Mouse (Mus musculus): ENCODE results near the gene Caln1. TPM values are rescaled to one million over a fixed set of nuclear protein-coding genes. Genes with fewer than 3 reads are reported as not detected.

Caln1 gene
- polyA plus RNA-seq, 2 experiments = 0.91 to 1.3 TPM

DNA sequence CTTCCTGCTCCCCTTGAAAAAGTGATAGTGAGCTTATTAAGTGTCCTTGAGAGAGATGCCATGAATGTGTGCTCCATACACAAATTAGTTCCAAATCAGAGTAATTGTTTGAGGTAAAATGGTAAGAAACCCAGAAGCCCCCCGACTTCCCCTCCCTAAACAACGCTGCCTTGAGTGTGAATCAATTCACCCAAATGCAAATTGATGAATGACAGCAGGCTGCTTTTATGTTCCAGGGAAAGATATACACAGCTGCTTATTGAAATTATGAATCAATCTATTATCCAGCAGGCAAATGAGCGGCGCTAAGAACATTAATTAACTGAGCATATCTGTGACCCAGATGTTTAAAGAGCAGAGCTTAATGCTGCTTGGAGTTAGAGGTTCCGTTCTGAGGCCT, 511.1 kb downstream of the Caln1 start:
- 78% methylated on average over 5 of the region's 5 CpGs for WGBS
- no peak for TF ChIP-seq POLR2A (IDR thresholded peaks at IDR 0.05; ENCODE audit: borderline replicate concordance, extremely low read depth, insufficient read depth, insufficient read length)
- no peak overlapping the region for H3K4me3 ChIP-seq (replicated peaks; ENCODE audit: low read length)
- H3K27ac ChIP-seq (replicated peaks; ENCODE audit: low read depth, low read length) = no peak overlapping the region
- no peak overlapping the region for H3K9ac ChIP-seq (ENCODE audit: low read depth, low read length, severe bottlenecking)
- no peaks in the 10 kb centered on the region for H3K27me3 ChIP-seq (ENCODE audit: control insufficient read depth, insufficient read depth, low read length)
- H3K4me1 ChIP-seq (ENCODE audit: control insufficient read depth, insufficient read depth, low read length) = no peaks in the 10 kb centered on the region
- no peak overlapping the region for H3K4me2 ChIP-seq (replicated peaks; ENCODE audit: low read depth, low read length, severe bottlenecking)
- ATAC-seq (ENCODE audit: low FRiP score, low read depth) (no peak), DNase-seq (ENCODE audit: low spot score) (no peak)
- no peaks in the 10 kb centered on the region for H3K36me3 ChIP-seq (ENCODE audit: control insufficient read depth, insufficient read depth, low read length)
- H3K9me3 ChIP-seq (ENCODE audit: control insufficient read depth, low read length) = no peaks in the 10 kb centered on the region

DNA sequence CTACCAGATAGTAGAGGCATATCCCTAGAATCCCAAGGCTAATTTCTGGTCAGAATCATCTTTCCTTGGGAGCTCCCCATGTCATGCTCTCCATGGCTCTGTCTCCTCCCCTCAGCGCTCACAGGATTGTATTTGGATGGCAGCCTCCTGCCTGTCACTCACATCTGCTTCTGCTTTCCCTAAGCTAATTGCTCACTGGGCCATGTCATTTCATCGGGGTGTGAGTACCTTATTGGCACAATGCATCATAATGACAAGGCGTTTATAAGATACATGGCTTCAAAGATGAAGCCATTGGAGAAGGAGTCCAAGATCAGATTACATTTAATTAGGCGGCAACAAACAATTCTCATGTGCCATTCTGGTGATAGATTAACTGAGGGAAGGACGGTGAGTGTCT, 522.5 kb downstream of the Caln1 start:
- no peaks in the 10 kb centered on the region for H3K36me3 ChIP-seq (ENCODE audit: control insufficient read depth, insufficient read depth, low read length)
- H3K9ac ChIP-seq (ENCODE audit: low read depth, low read length, severe bottlenecking) = no peak overlapping the region
- TF ChIP-seq POLR2A (IDR thresholded peaks at IDR 0.05; ENCODE audit: borderline replicate concordance, extremely low read depth, insufficient read depth, insufficient read length) = no peak
- 35% methylated on average over 5 of the region's 5 CpGs for WGBS
- ATAC-seq (ENCODE audit: low FRiP score, low read depth) (no peak), DNase-seq (ENCODE audit: low spot score) (no peak)
- H3K4me1 ChIP-seq (ENCODE audit: control insufficient read depth, insufficient read depth, low read length) = 0 out of 2 replicates have a peak, but pooled peaks cover under 1% of the 10 kb centered on the region
- peaks cover 4% of the 10 kb centered on the region; the same call in 1 of the 2 replicates for H3K9me3 ChIP-seq (ENCODE audit: control insufficient read depth, low read length)
- no peak overlapping the region for H3K4me2 ChIP-seq (replicated peaks; ENCODE audit: low read depth, low read length, severe bottlenecking)
- no peaks in the 10 kb centered on the region for H3K27me3 ChIP-seq (ENCODE audit: control insufficient read depth, insufficient read depth, low read length)
- H3K27ac ChIP-seq (replicated peaks; ENCODE audit: low read depth, low read length) = no peak overlapping the region
- H3K4me3 ChIP-seq (replicated peaks; ENCODE audit: low read length) = no peak overlapping the region

DNA sequence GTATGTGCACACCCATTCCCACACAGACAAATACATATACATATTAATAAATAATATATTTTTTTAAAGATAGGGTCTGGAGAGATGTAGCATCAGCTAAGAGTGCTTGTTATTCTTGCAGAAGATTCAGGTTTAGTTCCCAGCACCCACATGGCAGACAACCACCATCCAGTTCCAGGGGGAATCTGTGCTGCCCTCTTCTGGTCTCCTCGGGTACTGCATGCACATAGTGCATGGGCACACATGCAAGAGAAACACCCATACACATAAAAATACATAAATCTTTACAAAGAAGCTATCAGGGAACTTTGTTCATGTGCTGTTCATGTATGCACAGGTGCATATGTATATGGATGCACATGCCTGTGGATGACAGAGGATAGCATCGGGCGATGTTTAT, 526.7 kb downstream of the Caln1 start:
- Histone ChIP-seq H3K27ac (replicated peaks; ENCODE audit: low read depth, low read length) (no peak overlapping the region), H3K27me3 (ENCODE audit: control insufficient read depth, insufficient read depth, low read length) (no peaks in the 10 kb centered on the region), H3K4me1 (ENCODE audit: control insufficient read depth, insufficient read depth, low read length) (no peaks in the 10 kb centered on the region), H3K4me2 (replicated peaks; ENCODE audit: low read depth, low read length, severe bottlenecking) (no peak overlapping the region), H3K9ac (ENCODE audit: low read depth, low read length, severe bottlenecking) (no peak overlapping the region), H3K9me3 (ENCODE audit: control insufficient read depth, low read length) (peaks cover 4% of the 10 kb centered on the region; the same call in 1 of the 2 replicates), H3K4me3 (replicated peaks; ENCODE audit: low read length) (no peak overlapping the region), H3K36me3 (ENCODE audit: control insufficient read depth, insufficient read depth, low read length) (no peaks in the 10 kb centered on the region)
- WGBS = 94% methylated on average over 3 of the region's 3 CpGs
- no peak for DNase-seq (ENCODE audit: low spot score)
- TF ChIP-seq POLR2A (IDR thresholded peaks at IDR 0.05; ENCODE audit: borderline replicate concordance, extremely low read depth, insufficient read depth, insufficient read length) = no peak
- ATAC-seq (ENCODE audit: low FRiP score, low read depth) = no peak

Other genes starting within 250 kb of the Caln1 start
- 5.5 and 7.7 TPM in 2 replicates for gene Kctd7, start 224.6 kb upstream of the Caln1 start, polyA plus RNA-seq (2012; rRNA removed)
- 6.1 and 6.2 TPM in 2 replicates for gene Kctd7, start 224.6 kb upstream of the Caln1 start, polyA plus RNA-seq (2014; fragmentation: Nextera tagmentation; extraction: Ambion mirVana)
- gene Rabgef1, start 197.7 kb upstream of the Caln1 start, polyA plus RNA-seq (2012; rRNA removed) = 20.2 and 21.7 TPM in 2 replicates
- 19.4 and 24.2 TPM in 2 replicates for gene Rabgef1, start 197.7 kb upstream of the Caln1 start, polyA plus RNA-seq (2014; fragmentation: Nextera tagmentation; extraction: Ambion mirVana)
- gene Tmem248, start 152.4 kb upstream of the Caln1 start, polyA plus RNA-seq (2012; rRNA removed) = 36.1 and 41.1 TPM in 2 replicates
- gene Tmem248, start 152.4 kb upstream of the Caln1 start, polyA plus RNA-seq (2014; fragmentation: Nextera tagmentation; extraction: Ambion mirVana) = 42.2 and 49.6 TPM in 2 replicates
- gene Sbds, start 113.9 kb upstream of the Caln1 start, polyA plus RNA-seq (2012; rRNA removed) = 31.3 and 51.9 TPM in 2 replicates
- gene Sbds, start 113.9 kb upstream of the Caln1 start, polyA plus RNA-seq (2014; fragmentation: Nextera tagmentation; extraction: Ambion mirVana) = 48.2 and 50.8 TPM in 2 replicates
- gene Tyw1, start 113.8 kb upstream of the Caln1 start, polyA plus RNA-seq (2012; rRNA removed) = 14.7 and 15.3 TPM in 2 replicates
- 25.3 and 29.0 TPM in 2 replicates for gene Tyw1, start 113.8 kb upstream of the Caln1 start, polyA plus RNA-seq (2014; fragmentation: Nextera tagmentation; extraction: Ambion mirVana)
- gene A330070K13Rik, start 15.2 kb downstream of the Caln1 start, polyA plus RNA-seq (2012; rRNA removed) = not detected in 2 replicates
- gene A330070K13Rik, start 15.2 kb downstream of the Caln1 start, polyA plus RNA-seq (2014; fragmentation: Nextera tagmentation; extraction: Ambion mirVana) = 0.52 TPM in 1 of 2 replicates, not detected in the other

Measured in limb, embryonic 14.5 days (tissue).